Mouse (Mus musculus) E14TG2a.4 (cell line): ENCODE measurements around the gene Stk33.
"Not testable (repeated sequence)": the region's sequence is repeated elsewhere in the genome, so short reads cannot be mapped to it uniquely, and the experiment has no call there.

Source experiments
- H3K27me3 ChIP-seq: 2 replicates; pipeline ENCODE4 v1.6.1; 2014; ENCODE audit warnings: low read length, control low read depth; ENCODE audit not compliant: insufficient read depth
- H3K36me3 ChIP-seq: 2 replicates; pipeline ENCODE4 v1.6.1; 2014; ENCODE audit warnings: low read length, control low read depth; ENCODE audit not compliant: insufficient read depth
- H3K4me1 ChIP-seq: replicated peaks from 2 replicates; pipeline ENCODE4 v1.6.1; 2014; ENCODE audit warnings: low read depth, low read length, control low read depth
- H3K4me3 ChIP-seq: replicated peaks from 2 replicates; pipeline ENCODE4 v1.5.1; 2014; ENCODE audit warnings: mild to moderate bottlenecking, low read length
- H3K9me3 ChIP-seq: 2 replicates; pipeline ENCODE4 v1.6.1; 2014; ENCODE audit warnings: low read length, control low read depth
- CTCF ChIP-seq: conservative IDR thresholded peaks from 2 replicates; pipeline ENCODE4 v1.5.1; 2014; ENCODE audit warnings: low read length
- NANOG ChIP-seq: IDR thresholded peaks from 2 replicates; pipeline ENCODE4 v1.6.1; 2014; ENCODE audit warnings: borderline replicate concordance, low read length, mixed read lengths
- POU5F1 ChIP-seq: IDR thresholded peaks from 2 replicates; pipeline ENCODE4 v1.6.1; 2014; ENCODE audit warnings: low read length, borderline replicate concordance

The Stk33 gene

DNA sequence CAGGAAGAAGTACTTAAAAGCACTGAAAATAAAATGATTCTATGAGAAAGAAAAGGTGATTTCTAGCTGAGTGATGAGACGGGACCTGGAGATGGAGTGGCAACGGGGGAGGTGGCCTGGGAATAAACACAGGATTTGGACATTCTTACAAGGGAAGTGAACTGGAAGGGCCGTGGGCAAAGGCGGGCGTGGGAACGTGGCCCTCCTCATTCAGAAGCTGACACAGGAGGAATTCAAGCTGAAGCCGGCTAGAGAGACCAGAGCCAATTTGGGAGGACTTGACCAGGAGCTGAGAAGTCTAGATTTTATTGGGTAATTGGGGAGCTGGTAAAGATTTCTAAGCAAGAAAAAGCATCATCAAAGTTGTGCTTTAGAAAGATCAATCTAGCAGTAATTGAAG lies 33.4 kb downstream of the Stk33 start:
- Histone ChIP-seq H3K4me3 (no peak overlapping the region), H3K36me3 (no peaks in the 10 kb centered on the region), H3K9me3 (no peaks in the 10 kb centered on the region), H3K4me1 (no peaks in the 10 kb centered on the region), H3K27me3 (no peaks in the 10 kb centered on the region)
- TF ChIP-seq CTCF (no peak), NANOG (no peak), POU5F1 (no peak)

DNA sequence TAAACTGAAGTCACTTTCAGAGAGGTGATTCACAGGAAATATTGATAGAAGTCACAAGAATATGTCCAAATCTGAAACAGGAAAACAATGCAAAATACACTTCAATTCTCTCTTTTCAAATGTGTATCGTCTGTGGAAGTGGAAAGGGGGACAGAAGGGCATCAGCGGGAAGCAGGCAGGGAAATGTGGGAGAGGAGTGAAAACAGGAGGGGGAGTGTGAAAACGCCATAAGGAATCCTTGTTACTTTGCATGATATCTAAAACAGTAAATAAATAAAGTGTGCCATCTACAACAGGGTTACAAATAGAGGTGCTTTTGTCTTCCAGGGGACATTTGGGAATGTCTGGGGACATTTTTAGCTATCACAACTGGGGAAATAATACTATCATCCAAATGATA lies 39.6 kb downstream of the Stk33 start:
- Histone ChIP-seq H3K9me3 (no peaks in the 10 kb centered on the region), H3K27me3 (no peaks in the 10 kb centered on the region), H3K4me3 (no peak overlapping the region), H3K36me3 (no peaks in the 10 kb centered on the region), H3K4me1 (no peaks in the 10 kb centered on the region)
- TF ChIP-seq NANOG (no peak), CTCF (no peak), POU5F1 (no peak)

DNA sequence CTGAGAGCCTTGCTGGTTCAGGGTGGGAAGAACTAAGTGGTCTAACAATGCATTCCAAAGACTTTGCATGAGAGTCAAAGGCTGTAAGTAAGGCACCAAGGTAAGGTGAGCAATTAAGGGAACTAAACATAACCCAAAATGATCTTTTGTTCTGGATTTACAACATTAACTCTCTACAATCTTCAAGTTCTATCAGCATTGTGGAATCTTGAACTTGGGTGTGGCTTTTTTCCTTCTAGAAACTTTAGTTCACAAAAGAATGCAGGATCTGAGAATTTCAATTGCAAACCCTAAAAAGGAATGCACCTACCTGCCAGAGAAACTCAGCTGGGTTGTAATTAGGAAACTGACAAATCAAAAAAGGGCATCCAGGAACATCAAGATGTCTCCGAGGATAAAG lies 57.8 kb downstream of the Stk33 start:
- Histone ChIP-seq H3K36me3 (no peaks in the 10 kb centered on the region), H3K27me3 (no peaks in the 10 kb centered on the region), H3K4me3 (no peak overlapping the region), H3K4me1 (0 out of 2 replicates have a peak, but pooled peaks cover 7% of the 10 kb centered on the region), H3K9me3 (peaks cover 20% of the 10 kb centered on the region)
- TF ChIP-seq POU5F1: no peak
- peak; percentile 20; the same call in 1 of the 2 replicates for TF ChIP-seq NANOG
- no peak for TF ChIP-seq CTCF

DNA sequence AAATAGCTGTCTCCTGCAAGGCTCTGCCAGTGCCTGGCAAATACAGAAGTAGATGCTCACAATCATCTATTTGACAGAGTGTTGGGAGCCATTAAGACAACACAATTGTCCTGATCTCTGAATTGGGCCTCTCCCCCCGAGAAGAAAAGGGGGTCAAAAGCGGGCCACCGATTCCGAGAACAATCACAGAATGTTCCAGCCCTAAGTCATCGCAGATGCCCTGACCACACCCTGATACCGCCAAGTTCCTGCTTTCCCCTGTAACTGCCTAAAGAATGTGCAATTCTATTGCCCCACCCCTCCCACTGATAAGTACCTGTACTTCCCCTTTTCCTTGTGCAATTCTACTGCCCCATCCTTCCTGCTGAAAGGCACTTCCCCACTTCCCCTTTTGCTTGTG lies 65.3 kb downstream of the Stk33 start:
- not testable (repeated sequence) for H3K4me3 ChIP-seq, H3K36me3 ChIP-seq, H3K4me1 ChIP-seq, H3K27me3 ChIP-seq, H3K9me3 ChIP-seq

DNA sequence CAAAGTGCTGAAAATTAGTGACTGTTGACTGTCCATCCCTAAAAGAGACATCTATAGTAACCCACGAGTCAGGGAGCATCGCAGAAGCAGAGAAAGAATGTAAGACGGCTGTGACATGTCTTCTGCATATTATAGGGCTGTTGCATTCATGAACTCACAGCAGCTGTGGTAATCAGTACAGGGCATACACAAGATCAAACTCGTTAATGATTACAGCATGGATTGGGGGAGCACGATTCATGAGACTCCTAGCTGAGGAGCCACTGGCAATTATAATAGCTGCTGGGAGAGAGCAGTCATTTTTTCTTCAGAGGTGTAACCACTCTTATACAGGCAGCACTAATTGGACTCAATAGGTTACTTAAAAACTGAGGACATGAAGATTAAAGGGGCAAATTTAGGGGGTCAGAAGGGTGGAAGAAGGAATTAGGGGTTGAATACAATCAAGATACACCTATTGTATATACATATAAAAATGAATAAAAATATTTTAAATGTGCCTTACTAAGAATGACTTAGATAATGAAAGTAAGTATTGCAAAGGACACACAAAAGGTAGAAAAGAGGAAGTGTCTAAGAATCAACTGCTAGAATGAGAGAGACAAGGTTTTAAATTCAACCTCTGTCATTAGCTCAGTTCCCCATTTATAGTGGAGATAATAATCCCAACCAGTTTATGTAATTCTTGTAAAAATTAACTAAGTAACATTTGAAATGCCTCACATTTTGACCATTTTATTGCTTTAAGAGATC lies 80.3 kb downstream of the Stk33 start:
- no peak for TF ChIP-seq CTCF
- TF ChIP-seq POU5F1: no peak
- no peaks in the 10 kb centered on the region for H3K36me3 ChIP-seq
- H3K9me3 ChIP-seq: no peaks in the 10 kb centered on the region
- no peaks in the 10 kb centered on the region for H3K4me1 ChIP-seq
- H3K27me3 ChIP-seq: no peaks in the 10 kb centered on the region; the same call in 1 of the 2 replicates
- H3K4me3 ChIP-seq: no peak overlapping the region

DNA sequence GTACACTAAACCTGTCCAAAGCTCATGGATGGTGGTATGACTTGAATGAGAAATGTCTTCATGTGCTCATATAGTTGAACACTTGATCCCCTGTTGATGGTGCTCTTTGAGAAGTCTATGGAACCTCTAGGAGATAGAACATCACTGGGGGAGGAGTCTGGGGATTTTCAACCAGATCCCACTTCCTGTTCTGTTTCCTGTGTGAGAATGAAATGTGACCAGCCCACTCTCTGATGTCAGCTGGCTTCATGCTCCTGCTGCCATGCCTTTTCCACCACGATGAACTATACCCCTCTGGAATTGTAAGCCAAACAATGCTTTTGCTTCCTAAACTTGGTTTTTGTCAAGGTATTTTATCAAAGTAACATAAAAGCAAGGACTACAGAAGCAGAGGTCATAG lies 81.0 kb downstream of the Stk33 start:
- H3K9me3 ChIP-seq: no peaks in the 10 kb centered on the region
- H3K4me1 ChIP-seq: no peaks in the 10 kb centered on the region
- H3K27me3 ChIP-seq: no peaks in the 10 kb centered on the region; the same call in 1 of the 2 replicates
- TF ChIP-seq CTCF: no peak
- TF ChIP-seq NANOG: no peak
- no peak overlapping the region for H3K4me3 ChIP-seq
- H3K36me3 ChIP-seq: no peaks in the 10 kb centered on the region

DNA sequence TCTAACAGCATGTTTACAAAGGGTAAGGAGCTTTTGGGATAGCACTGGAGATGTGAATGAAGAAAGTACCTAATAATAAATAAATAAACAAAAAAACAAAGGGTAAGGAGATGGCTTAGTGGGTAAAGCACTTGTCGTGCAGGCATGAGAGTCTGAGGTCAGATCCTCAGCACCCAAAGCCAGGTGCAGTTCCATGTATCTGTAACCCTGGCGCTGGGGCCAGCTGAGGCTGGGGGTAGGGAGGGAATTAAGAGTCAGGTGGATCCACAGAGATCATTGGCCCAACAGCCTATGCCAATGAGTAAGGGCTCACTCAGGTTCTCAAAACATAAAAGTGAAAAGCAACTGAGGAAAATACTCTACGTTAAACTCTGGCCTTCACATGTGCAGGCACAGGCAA lies 91.6 kb downstream of the Stk33 start:
- TF ChIP-seq NANOG (no peak), POU5F1 (no peak), CTCF (no peak)
- no peak overlapping the region for H3K4me3 ChIP-seq

DNA sequence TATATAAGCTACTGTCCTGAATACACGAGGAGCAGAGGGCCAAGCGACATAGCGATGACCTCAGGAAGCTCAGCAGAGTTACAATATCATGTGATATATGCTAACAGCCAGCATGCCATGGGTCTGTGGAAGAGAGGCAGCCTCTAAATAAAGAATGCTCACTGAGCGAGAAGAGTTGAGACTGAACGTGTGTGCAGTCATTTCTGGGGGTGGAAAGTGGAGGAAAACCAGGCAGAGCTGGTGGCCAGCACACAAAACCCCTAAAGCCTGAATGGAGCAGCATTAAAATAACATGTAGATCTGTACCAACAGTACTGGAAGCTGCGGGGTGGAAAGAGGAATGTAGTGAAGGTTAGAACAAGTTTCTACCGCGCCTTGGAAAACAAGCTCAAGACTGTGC lies 107.2 kb downstream of the Stk33 start:
- no peaks in the 10 kb centered on the region for H3K27me3 ChIP-seq
- no peaks in the 10 kb centered on the region for H3K9me3 ChIP-seq
- no peak overlapping the region for H3K4me3 ChIP-seq
- H3K4me1 ChIP-seq: no peaks in the 10 kb centered on the region
- TF ChIP-seq NANOG (no peak), POU5F1 (no peak), CTCF (no peak)
- H3K36me3 ChIP-seq: no peaks in the 10 kb centered on the region

More for the DNA sequence above, 91.6 kb downstream of the Stk33 start:
- H3K4me1 ChIP-seq: no peaks in the 10 kb centered on the region
- peaks cover 29% of the 10 kb centered on the region for H3K9me3 ChIP-seq
- H3K36me3 ChIP-seq: no peaks in the 10 kb centered on the region
- H3K27me3 ChIP-seq: no peaks in the 10 kb centered on the region

DNA sequence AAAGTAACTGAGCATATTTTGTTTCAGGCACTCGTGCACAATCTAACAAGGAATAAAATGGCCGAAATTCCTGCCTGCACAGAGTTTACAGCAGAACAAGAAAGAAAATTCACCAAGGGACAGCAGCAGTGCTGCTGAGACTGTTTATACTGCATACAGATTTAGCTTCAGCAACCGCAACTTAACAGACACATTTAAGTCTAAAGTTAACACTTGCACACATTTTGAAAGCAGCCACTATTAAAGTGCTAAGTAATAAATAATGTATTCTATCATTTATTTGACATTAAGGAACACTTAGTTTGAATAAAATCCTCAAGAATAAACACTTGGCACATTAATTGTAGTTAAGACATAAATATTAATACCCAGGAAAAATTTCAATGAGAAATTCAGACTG lies 110.1 kb downstream of the Stk33 start:
- TF ChIP-seq NANOG: no peak
- no peak for TF ChIP-seq CTCF
- no peak for TF ChIP-seq POU5F1
- Histone ChIP-seq H3K36me3 (no peaks in the 10 kb centered on the region), H3K4me3 (no peak overlapping the region), H3K9me3 (no peaks in the 10 kb centered on the region), H3K4me1 (no peaks in the 10 kb centered on the region), H3K27me3 (no peaks in the 10 kb centered on the region)
